Mouse (Mus musculus) heart, postnatal 10 days (tissue): ENCODE data around the gene Cacna1b. TPM values are rescaled to one million over a fixed set of nuclear protein-coding genes. Genes with fewer than 3 reads are reported as not detected.

Source experiments
- DNase-seq, 2 experiments: peaks; one replicate each; pipeline ENCODE4 v3.0.0; 2021
- intact Hi-C: fragments of 180-260 bp; cut with DNase I; formaldehyde crosslinking; loops from one replicate; pipeline ENCODE4 v1.15.1; 2025
- total RNA-seq, 2 experiments: library from RNA; stranded (reverse); gene quantifications; 2 replicates each; pipeline ENCODE4 v1.2.3; 2021

Gene Cacna1b
- total RNA-seq, 2 experiments from 2014 or later: 0.34 to 0.37 TPM

- intact Hi-C loops: no loop called here
- no peak for DNase-seq
These were observed 37.1 kb downstream of the Cacna1b start for GRCm38 (mm10) chr2:24725865-24726264.

DNA sequence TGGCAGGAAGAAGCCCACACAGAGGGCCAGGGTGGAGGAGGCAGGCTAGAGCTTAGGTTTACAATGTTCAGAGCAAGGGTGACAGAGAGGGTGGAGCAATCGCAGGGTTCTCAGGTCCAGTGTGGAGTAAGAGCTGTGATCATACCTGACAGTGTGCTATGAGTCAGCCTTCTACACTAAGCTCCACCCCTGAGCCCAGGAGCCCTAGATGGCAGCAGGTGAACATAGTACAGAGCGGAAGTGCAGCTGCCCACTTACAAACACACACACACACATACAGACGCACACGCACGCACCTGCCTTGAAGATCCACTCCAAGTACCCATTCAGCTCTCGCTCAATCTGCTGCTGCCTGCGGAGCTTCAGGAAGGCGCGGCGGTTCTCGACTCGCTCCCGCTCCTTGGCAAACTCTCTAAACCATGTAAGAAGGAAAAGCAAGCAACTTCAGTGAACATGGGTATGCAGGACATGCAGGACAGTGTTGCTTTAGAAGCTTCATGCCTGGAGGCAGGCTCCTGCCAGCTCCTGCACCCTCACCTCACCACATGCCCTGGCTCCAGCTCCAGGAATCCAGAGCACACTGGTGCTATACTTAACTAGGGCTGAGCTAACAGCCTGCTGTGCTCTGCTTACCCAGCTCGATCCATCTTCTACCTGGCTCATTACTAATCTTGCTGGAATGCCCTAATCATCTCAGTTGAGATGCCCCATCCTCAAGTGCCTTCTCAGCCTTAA lies 43.1 kb downstream of the Cacna1b start:
- intact Hi-C loops: no loop called here
- DNase-seq: no peak

DNA sequence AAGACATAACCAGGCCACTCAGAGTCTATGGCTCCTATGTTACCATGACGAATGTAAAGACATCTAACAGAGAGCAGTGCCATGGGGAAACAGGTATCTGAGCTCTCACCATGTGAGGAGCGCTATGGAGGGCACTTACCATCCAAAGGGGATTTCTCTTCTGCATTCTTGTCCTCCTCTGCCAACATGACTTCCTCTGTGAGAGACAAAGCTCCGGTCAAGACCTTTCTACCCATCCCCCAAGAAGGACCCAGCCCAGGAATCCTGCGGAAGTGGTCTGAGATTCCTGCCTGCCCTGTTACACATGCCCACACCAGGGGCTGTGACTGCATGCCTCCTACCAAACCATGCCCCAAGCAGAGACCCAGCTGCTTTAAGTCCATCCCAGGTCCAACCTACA lies 44.0 kb downstream of the Cacna1b start:
- intact Hi-C loops: no loop called here
- DNase-seq: no peak

- intact Hi-C loops: no loop called here
- DNase-seq: no peak
These were observed 45.0 kb downstream of the Cacna1b start for GRCm38 (mm10) chr2:24717963-24718362.

GRCm38 (mm10) chr2:24717461-24717860 lies 45.5 kb downstream of the Cacna1b start:
- no peak for DNase-seq
- intact Hi-C loops: no loop called here

DNA sequence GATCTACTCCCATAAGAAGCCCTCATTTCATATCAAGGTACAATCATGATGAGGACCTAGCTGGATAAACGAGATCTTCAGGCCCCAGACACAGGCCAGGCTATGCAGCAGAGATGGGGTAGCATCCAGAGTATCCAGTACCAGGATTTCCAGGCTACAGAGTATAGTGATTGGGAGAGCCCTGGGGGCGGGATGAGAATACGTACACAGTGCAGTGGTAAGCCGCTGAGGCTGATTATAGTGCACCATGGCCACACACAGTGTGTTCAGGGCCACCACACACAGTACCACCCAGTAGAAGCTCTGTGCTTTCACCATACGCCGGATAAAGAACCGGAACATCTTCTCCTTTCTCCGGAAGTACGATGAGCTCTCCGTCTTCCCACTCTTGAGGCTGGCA lies 57.0 kb downstream of the Cacna1b start:
- intact Hi-C loops: no loop called here

GRCm38 (mm10) chr2:24702208-24702957 lies 60.6 kb downstream of the Cacna1b start:
- DNase-seq: no peak
- intact Hi-C loops: no loop called here

More for the DNA sequence above, 57.0 kb downstream of the Cacna1b start:
- DNase-seq: no peak

GRCm38 (mm10) chr2:24697281-24697980 lies 65.5 kb downstream of the Cacna1b start:
- no peak for DNase-seq
- intact Hi-C loops: no loop called here

DNA sequence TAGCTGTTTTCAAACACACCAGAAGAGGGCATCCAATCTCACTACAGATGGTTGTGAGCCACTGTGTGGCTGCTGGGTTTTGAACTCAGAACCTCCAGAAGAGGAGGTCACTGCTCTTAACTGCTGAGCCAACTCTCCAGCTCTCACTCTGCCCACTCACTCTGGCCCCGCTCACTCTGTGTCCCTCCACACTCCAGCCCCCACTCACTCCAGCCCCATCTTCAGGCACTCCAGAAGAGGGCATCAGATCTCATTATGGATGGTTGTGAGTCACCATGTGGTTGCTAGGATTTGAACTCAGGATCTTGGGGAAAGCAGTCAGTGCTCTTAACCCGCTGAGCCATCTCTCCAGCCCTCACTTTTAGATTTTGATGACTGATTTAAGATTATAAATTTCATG lies 70.6 kb downstream of the Cacna1b start:
- no peak for DNase-seq
- intact Hi-C loops: no loop called here

GRCm38 (mm10) chr2:24690356-24690755 lies 72.6 kb downstream of the Cacna1b start:
- no peak for DNase-seq
- intact Hi-C loops: no loop called here

GRCm38 (mm10) chr2:24685347-24685746 lies 77.6 kb downstream of the Cacna1b start:
- no peak for DNase-seq
- intact Hi-C loops: no loop called here

DNA sequence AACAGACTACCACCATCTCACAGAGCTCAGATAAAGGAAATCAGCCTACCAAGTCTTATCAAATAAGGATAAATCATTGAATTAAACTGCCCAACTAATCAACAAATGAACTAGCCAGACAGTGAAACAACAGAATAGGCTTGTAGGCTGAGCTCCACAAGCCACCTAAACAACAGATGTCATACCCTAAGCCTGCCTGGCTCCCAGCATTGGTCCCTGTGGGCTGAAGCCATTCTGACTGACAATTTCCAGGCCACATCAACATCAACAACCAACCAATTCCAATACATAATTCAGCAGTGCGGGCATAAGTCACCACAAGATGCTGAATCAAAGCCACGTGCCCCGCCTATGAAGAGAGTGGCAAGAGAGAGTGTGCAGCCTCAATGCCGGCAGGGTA lies 78.2 kb downstream of the Cacna1b start:
- DNase-seq: no peak
- intact Hi-C loops: no loop called here

DNA sequence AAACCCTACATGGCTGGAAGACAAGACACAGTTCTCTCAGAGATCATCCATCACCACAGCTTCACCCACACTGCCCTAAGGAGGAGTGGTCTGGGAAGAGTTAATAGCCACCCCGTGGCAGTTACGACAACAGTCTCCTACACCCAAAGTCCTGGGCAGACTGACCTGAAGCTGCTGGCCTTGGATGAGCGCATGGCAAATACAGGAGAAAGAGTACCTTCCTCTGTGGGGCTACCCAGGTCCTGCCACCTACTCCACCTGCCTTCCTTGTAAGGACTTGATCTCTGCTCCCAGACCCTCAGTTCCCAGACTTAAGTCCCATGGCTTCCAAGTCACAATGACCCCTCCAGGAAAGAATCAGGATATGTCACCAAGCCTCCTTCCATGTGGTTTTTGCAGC lies 79.7 kb downstream of the Cacna1b start:
- no peak for DNase-seq
- intact Hi-C loops: no loop called here

GRCm38 (mm10) chr2:24680731-24681130 lies 82.2 kb downstream of the Cacna1b start:
- no peak for DNase-seq
- intact Hi-C loops: no loop called here

DNA sequence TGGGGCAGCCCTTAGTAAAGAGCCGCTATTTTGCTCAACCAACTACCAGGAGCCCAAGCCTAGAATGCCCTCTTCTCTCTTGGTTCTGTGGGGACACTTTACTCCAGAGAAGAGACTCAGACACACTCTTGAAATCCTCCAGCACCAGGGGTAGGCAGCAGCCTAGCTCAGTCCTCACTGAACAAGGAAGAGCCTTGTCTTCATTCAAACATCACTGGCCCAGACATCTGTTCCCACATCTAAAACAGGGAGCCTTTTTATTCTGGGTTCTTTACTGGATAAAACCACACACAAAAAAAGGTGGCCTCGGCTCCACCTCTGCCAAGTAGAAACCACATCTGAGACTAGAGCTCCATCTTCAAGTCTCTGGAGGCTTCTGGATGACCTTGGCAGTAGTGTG lies 82.8 kb downstream of the Cacna1b start:
- intact Hi-C loops: no loop called here
- DNase-seq: no peak

GRCm38 (mm10) chr2:24679012-24679651 lies 83.8 kb downstream of the Cacna1b start:
- DNase-seq: peak; percentile 48 to 59
- intact Hi-C loops: no loop called here

- intact Hi-C loops: no loop called here
- no peak for DNase-seq
These were observed 84.4 kb downstream of the Cacna1b start for GRCm38 (mm10) chr2:24678538-24678937.

DNA sequence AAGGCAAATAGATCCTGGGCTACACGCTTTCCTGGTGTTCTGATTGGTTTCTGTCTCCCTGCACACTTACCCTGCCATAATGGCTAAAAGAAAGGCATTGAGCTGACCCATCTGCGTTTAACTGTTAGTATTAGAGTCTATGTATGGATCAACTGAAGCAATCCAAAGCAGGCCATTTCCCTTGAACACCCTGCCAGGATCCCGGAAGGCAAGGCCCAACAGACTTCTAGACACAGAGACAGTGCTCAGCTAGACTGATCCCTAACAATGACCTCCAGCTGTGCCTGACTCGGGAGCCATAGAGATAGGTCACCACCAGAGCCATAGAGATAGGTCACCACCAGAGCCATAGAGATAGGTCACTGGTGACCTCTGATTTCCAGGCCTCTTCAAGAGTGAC lies 84.8 kb downstream of the Cacna1b start:
- intact Hi-C loops: no loop called here
- DNase-seq: no peak

DNA sequence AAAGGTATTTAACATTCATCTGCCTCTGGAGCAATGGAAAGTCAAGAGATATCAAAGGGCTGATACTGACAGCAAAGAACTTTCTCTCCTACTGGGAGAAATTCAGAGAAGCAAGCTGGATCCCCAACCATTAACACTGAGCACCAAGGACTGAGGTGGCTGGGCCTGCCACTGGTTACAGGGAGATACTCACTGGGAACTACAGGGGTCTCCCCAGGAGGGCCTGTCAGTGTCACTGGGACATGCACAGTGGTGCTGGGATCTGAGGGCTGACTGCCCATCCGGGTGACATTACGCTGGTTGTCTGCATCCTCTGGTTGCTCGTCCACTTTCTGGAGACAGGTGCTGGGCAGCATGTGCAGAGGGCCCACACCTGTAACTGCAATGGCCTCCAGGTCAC lies 85.3 kb downstream of the Cacna1b start:
- no peak for DNase-seq

GRCm38 (mm10) chr2:24674432-24675006 lies 88.4 kb downstream of the Cacna1b start:
- no peak for DNase-seq
- intact Hi-C loops: no loop called here

More for the DNA sequence above, 85.3 kb downstream of the Cacna1b start:
- intact Hi-C loops: no loop called here

- DNase-seq: no peak
- intact Hi-C loops: no loop called here
These were observed 94.4 kb downstream of the Cacna1b start for GRCm38 (mm10) chr2:24668598-24668997.
